Mouse (Mus musculus): ENCODE data around the gene Cfp. TPM values are rescaled to one million over a fixed set of nuclear protein-coding genes. Genes with fewer than 3 reads are reported as not detected.

Cfp gene
- polyA plus RNA-seq (2015; fragmentation: Illumina TruSeq; extraction: RNeasy Lipid Tissue Mini Kit (QIAGEN cat#74804); ENCODE audit: low read depth, low replicate concordance) = 11.3 TPM

GRCm38 (mm10) chrX:20931364-20931763 is at the start of gene Cfp:
Gene Cfp (minus strand): TSS chrX:20931555.

DNA sequence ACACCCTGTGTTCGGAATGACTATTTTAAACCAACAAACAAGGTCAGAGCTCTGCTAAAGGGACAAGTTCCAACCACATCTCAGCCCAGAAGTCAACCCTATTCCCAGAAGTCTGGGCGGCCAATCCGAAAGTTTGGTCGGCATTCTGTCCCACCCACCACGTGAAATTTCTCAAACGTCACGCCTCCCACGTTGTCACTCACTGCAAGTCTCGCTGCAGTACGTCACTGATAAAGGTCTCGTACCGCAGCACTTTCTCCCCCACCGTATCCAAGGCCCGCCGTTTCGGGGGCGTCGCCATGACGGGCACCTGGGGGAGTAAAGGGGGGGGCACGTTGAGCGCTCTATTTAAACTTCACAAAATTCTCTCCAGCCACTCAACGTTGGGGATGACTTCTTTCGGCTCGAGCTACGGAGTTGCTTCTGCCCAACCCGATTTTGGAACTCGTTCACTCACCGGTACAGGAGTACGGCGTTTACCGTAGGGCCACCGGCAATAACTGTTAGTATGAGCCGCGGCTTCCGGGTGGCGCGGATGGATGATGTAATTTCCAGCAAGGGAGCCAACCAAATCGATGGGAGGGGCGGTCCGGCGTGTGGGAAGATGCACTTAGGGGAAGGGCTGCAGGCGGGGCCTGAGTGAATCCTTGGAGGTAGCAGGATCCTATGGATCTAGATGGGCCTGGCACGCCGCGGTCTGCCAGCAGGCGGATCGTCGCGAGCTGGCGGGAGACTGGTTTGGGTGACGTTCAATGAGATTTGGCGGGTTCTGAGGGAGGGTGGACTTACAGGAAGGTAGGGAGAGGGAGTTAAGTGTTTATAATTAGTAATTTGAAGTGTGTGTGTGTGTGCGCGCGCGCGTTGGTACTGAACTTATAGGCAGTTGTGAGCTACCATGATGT is 30.4 kb upstream of the Cfp start, which contains the start of gene Uxt:
TSS of gene Uxt (minus strand) at position 541 of the 902 bp plus-strand sequence.

GRCm38 (mm10) chrX:20950191-20950880 is 19.0 kb upstream of the Cfp start, which contains the start of gene Elk1:
Gene Elk1 (minus strand): TSS chrX:20950608.

GRCm38 (mm10) chrX:20920844-20921364 is 10.5 kb downstream of the Cfp start, which contains the start of gene Syn1:
Gene Syn1 (minus strand): TSS chrX:20921004.

Other genes starting within 250 kb of the Cfp start
- 228 TPM for gene Cdk16, start 243.6 kb downstream of the Cfp start, polyA plus RNA-seq (2015; fragmentation: Illumina TruSeq; extraction: RNeasy Lipid Tissue Mini Kit (QIAGEN cat#74804); ENCODE audit: low read depth, low replicate concordance)
- gene Usp11, start 227.6 kb downstream of the Cfp start, polyA plus RNA-seq (2015; fragmentation: Illumina TruSeq; extraction: RNeasy Lipid Tissue Mini Kit (QIAGEN cat#74804); ENCODE audit: low read depth, low replicate concordance) = 83.3 TPM
- 296 TPM for gene Araf, start 133.7 kb downstream of the Cfp start, polyA plus RNA-seq (2015; fragmentation: Illumina TruSeq; extraction: RNeasy Lipid Tissue Mini Kit (QIAGEN cat#74804); ENCODE audit: low read depth, low replicate concordance)
- gene Timp1, start 61.4 kb downstream of the Cfp start, polyA plus RNA-seq (2015; fragmentation: Illumina TruSeq; extraction: RNeasy Lipid Tissue Mini Kit (QIAGEN cat#74804); ENCODE audit: low read depth, low replicate concordance) = 1.1 TPM
- 332 TPM for gene Syn1, start 10.6 kb downstream of the Cfp start, polyA plus RNA-seq (2015; fragmentation: Illumina TruSeq; extraction: RNeasy Lipid Tissue Mini Kit (QIAGEN cat#74804); ENCODE audit: low read depth, low replicate concordance)
- 45.5 TPM for gene Elk1, start 19.1 kb upstream of the Cfp start, polyA plus RNA-seq (2015; fragmentation: Illumina TruSeq; extraction: RNeasy Lipid Tissue Mini Kit (QIAGEN cat#74804); ENCODE audit: low read depth, low replicate concordance)
- 25.5 TPM for gene Uxt, start 30.5 kb upstream of the Cfp start, polyA plus RNA-seq (2015; fragmentation: Illumina TruSeq; extraction: RNeasy Lipid Tissue Mini Kit (QIAGEN cat#74804); ENCODE audit: low read depth, low replicate concordance)
- gene Zfp182, start 130.8 kb upstream of the Cfp start, polyA plus RNA-seq (2015; fragmentation: Illumina TruSeq; extraction: RNeasy Lipid Tissue Mini Kit (QIAGEN cat#74804); ENCODE audit: low read depth, low replicate concordance) = 10.8 TPM
- gene Spaca5, start 136.9 kb upstream of the Cfp start, polyA plus RNA-seq (2015; fragmentation: Illumina TruSeq; extraction: RNeasy Lipid Tissue Mini Kit (QIAGEN cat#74804); ENCODE audit: low read depth, low replicate concordance) = not detected
- 2.8 TPM for gene Zfp300, start 158.0 kb upstream of the Cfp start, polyA plus RNA-seq (2015; fragmentation: Illumina TruSeq; extraction: RNeasy Lipid Tissue Mini Kit (QIAGEN cat#74804); ENCODE audit: low read depth, low replicate concordance)
- not detected for gene Ssxa1, start 184.3 kb upstream of the Cfp start, polyA plus RNA-seq (2015; fragmentation: Illumina TruSeq; extraction: RNeasy Lipid Tissue Mini Kit (QIAGEN cat#74804); ENCODE audit: low read depth, low replicate concordance)
- not detected for gene Gm21876, start 244.1 kb upstream of the Cfp start, polyA plus RNA-seq (2015; fragmentation: Illumina TruSeq; extraction: RNeasy Lipid Tissue Mini Kit (QIAGEN cat#74804); ENCODE audit: low read depth, low replicate concordance)

Measured in brain, adult 10 weeks (tissue).